Mouse (Mus musculus) small intestine, adult 2 months (tissue): ENCODE measurements around the gene Babam1.

Source experiments
- CTCF ChIP-seq: fragments of 200-500 bp; IDR thresholded peaks from 2 replicates; pipeline ENCODE4 v1.5.1; 2012; ENCODE audit warnings: low read depth, mild to moderate bottlenecking, control low read depth, inconsistent platforms, low read length, moderate library complexity, mixed read lengths; ENCODE audit not compliant: insufficient replicate concordance, insufficient read length; ENCODE audit errors: extremely low read depth
- POLR2A ChIP-seq: fragments of 200-500 bp; IDR thresholded peaks from 2 replicates; pipeline ENCODE4 v1.6.1; 2012; ENCODE audit warnings: low read depth, mild to moderate bottlenecking, control low read depth, inconsistent platforms, low read length, moderate library complexity

GRCm38 (mm10) chr8:71401454-71401853 is 4.8 kb downstream of the Babam1 start:
- TF ChIP-seq POLR2A (no peak), CTCF (no peak)
